Mouse (Mus musculus) B cell, adult 2 months (primary cell): Measurements from ENCODE around the gene Zfp978.
"Not testable (repeated sequence)": the region's sequence is repeated elsewhere in the genome, so short reads cannot be mapped to it uniquely, and the experiment has no call there.

Experiments
- DNase-seq, 2 experiments: peaks; one replicate each; pipeline ENCODE4 v3.0.0; 2022

Zfp978 gene

DNA sequence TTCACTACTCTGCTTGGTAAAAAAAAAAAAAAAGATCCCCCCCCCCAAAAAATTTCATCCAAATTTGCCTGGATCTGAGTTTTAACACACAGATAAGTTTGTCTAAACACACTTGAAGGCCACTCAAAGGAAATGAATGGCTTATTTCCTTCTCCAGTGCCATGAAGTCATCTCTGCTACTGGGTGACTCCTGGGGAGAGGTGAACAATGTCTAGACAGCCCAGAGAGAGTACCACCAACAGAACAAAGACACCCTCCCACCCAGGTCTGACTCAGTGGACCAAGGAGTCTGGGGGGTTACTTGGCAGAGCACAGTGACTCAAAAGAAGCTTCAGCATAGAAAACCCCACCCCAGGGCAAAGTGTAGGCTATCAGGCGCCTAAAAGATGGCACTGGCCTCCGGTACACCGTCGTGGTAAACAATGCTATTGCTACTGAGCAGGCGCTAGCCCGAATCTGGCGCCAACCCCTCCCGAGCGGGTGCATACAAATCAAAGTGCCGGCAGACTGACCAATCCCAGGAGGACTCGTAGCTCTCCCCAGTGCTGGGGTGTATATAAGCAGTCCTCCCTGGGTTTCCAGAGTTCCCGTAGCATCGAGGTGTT lies 9.6 kb upstream of the Zfp978 start:
- not testable (repeated sequence) for DNase-seq

DNA sequence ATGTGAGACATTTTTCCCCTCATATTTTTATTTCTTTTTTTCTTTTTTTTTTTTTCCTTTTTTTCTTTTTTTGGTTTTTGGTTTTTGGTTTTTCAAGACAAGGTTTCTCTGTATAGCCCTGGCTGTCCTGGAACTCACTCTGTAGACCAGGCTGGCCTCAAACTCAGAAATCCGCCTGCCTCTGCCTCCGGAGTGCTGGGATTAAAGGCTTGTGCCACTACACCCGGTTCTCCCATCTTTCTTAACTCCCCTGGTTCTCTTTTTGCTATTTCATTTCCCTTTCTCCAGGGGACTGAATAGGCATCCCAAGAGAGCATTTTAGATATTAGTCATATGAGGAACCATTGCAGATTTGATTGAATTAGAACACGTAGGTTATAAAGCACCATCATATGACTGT lies 7.5 kb upstream of the Zfp978 start:
- DNase-seq = not testable (repeated sequence)

DNA sequence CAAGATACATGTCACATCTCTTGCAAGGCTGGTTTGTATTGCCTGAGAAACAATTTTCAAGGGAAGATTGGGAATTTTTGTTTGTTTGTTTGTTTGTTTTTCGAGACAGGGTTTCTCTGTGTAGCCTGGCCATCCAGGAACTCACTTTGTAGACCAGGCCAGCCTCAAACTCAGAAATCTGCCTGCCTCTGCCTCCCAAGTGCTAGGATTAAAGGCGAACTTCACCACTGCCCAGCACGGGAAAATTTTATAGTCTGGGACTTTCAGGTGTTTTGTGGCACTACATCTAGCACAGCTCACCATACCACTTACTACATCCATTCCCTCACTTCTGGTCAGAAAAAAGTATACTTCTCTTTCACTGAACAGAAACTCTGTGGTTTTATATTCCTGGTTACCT lies 5.1 kb upstream of the Zfp978 start:
- not testable (repeated sequence) for DNase-seq

DNA sequence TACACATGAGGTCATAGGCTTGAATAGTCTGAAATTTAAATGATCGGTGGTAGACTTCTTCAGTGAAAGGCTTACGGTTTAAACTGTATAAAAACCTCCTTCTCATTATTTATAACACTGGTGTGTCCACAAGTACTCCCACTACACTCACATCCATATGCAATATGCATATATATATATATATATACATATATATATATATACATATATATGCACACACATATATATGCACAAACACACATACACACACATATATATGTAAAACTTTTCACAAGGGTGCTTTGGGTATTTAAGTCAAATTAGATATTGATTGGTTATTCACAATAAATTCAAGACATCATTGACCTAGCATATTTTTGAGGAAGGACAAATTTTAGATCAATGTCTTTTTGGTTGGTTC lies 3.9 kb upstream of the Zfp978 start:
- not testable (repeated sequence) for DNase-seq

DNA sequence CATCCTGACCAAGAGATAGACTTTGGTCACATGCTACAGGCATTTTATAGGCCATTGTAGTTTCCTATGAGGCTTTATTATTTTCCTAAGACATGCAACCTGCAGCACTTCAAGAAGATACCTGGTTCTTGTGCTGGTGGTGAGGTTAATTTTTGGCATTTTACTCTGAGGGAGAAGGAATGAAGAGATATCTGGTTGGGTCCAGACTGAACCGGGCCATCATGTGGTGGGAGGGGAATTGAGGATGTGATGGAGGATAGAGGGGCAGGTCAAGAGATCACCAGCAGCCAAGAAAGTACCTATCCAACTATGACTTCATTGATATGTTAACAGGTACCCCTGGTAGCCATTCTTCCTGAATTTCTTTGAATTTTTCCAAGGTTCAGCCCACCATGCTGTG lies 769 bp downstream of the Zfp978 start:
- not testable (repeated sequence) for DNase-seq

DNA sequence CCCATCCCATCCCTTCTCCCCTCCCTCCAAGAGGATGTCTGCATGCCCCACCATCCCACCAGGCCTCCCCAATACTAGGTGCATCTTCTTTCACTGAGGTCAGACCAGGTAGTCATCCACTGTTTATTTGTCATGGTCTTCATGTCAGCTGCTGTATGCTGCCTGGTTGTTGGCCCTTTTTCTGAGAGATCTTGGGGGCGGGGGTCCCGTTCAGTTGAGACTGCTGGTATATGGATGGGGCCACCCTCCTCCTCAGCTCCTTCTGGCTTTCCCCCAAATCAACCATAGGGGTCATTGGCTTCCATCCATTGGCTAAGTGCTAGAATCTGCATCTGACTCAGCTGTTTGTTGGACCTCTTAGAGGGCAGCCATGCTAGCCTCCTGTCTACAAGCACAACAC lies 8.5 kb downstream of the Zfp978 start:
- not testable (repeated sequence) for DNase-seq

DNA sequence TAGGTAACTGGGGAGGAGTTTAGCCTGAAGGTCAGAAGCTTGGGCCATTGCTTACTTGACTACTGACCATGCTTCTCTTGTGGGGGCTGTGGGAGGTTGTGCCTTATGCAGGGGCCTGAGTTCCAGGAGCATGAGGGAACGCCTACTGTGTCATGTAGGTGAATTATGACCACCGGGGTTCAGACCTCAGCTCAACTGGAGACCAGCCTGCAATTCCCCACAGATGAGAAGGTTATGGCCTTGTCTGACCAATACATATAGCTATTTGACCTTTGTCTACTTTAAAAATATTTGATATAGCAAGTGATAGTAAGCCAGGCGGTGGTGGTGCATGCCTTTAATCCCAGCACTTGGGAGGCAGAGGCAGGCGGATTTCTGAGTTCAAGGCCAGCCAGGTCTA lies 22.1 kb downstream of the Zfp978 start:
- DNase-seq = not testable (repeated sequence)

DNA sequence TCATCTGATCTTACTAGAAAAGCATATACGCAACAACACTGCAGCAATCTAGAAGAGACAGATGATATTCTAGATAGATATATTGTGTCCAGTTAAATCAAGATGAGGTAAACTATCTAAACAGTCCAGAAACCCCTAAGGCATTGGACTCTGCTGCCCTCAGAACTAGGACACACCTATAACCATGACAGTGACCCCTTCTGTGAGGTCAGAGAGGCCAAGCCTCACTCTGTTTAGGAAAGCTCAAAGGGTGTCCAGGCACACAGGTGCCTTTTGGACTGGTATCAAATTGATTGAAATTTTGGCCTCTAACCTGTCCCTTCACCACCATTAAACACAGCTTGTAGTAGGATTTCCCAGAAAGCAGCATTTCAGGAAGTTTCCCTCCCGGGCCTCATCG lies 36.1 kb downstream of the Zfp978 start:
- not testable (repeated sequence) for DNase-seq

DNA sequence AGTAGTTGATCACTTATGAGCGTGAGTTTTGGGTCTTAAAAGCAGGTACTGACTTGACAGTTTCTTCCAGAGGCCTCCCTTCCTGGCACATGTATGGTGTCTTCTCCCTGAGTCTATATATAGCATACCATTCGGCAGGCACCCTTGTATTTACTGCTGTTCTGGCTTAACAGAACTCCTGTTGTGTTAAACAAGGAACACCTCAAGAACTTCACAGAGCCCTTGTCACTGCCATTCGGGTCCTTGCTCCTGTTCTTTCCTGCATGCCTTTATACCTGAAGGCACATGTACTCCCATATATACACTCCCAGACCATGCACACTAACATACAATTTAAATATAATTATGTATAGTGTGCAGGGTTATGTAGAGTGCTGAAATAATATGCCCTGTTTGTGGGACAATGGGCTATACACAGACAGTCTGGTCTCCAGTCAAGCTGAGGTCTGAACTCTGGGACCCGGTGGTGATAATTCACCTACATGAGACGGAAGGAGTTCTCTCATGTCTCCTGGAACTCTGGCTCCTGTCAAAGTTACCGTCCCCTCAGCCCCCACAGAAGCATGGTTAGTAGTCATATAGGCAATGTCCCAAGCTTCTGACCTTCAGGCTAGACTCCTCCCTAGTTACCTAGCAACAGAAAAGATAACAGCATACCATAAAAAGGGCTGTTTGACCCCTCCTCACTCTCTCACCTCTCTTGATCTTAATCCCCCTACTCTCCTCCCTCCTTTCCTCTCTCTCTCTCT lies 37.0 kb downstream of the Zfp978 start:
- not testable (repeated sequence) for DNase-seq

DNA sequence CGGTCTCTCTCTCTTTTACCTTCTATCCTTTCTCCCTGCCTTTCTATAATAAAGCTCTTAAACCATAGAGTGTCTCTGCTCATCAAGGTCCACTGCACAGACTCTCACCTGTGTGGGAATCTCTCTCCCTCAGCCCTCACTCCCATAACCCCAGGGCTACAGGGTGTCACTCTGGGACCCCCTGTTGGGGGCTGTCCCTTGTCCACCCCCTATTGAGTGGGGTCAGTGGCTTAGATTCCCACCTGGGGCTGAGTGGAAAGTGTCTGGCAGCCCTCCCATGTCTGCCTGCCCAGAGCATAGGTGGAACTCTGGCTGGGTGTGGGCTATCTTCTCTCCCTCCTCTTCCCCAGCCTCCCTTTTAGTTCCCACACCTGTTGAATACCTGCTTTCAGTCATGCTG lies 37.6 kb downstream of the Zfp978 start:
- not testable (repeated sequence) for DNase-seq

DNA sequence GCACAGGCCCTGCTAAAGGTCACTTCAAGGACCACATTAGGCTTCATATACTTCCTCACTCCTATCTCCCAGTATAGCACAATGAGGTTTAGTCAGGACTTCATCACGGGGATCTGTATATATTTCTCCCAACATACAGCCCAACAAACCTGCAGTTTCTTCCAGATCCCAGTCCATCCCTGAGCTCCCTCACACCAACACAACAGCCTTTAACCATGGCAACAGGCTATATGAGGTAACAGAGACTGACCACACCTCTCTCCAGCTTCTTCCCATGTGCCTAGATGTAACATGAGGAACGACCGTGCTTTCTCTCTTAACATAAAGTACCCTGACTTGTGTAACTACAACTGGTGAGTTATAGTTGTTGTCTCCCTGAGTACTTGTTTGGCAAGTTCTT lies 38.4 kb downstream of the Zfp978 start:
- DNase-seq = not testable (repeated sequence)

DNA sequence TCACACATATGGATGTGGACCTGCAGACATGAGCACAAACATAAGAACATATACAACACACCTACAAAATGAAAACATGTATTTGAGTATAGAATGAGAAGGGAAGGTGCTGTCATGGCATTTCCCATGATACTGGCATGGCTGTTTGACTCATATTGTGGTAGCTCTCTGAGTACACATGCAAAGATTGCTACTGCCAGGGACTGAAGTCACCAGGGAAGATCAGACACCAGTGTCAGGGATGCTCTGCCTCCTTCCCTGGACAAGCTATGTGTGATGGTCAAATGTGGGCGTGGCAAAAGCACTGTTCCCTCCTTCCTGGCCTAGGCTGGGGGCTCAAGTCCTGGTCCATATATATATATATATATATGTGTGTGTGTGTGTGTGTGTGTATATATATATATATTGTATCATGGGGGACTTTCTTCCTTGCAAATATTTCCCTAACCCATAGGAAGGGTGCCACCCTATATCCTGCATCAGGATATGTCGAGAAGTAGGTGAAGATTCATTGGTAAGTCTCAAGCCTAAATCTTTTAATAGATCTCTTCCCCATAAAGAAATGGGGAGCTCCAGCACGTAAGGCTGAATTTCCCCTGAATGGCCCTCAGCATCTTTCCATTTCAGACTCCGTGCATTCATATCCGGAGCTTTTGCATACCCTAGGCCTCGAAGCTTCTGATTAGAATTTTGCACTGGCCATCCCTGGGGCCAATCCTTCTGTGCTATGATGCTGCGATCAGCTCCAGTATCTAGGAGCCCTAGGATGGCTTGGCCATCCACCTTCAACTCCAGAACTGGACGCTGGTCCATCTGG lies 39.1 kb downstream of the Zfp978 start:
- not testable (repeated sequence) for DNase-seq

DNA sequence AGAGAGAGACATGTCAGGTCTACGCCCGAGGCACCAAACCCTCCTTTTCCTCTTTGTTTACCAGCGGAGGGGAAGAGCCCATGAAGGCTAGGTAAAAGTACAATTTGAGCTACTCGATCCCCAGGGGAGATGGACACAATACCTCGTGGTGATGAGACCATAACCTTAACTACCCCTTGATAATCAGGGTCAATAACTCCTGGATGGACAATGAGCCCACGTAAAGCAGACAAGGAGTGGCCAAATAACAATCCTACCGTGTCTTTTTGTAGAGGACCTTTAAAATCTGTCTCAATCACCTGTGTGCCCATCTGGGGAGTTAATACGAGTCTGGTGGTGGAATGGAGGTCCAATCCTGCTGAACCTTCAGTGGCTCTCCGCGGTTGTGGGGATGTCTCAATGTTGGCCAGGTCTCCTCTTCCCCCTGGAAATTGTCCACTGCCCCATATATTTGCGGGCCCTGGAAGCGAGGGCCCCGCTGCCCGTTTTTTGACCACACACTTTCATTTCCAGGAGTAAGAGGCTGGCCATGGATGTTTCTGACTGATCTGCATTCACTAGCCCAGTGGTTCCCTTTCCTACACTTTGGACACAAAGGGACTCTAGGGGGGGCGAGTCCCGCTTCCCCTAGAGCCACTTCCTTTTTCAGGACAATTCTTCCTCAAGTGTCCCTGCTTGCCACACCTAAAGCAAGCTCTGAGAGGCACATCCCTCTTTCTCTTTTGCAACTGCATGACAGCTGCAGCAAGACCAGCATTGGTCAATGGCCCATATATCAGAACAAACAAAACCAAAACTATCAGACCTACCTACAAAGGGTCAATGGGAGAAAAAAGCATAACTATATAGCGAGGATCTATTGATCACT lies 40.0 kb downstream of the Zfp978 start:
- DNase-seq = not testable (repeated sequence)

DNA sequence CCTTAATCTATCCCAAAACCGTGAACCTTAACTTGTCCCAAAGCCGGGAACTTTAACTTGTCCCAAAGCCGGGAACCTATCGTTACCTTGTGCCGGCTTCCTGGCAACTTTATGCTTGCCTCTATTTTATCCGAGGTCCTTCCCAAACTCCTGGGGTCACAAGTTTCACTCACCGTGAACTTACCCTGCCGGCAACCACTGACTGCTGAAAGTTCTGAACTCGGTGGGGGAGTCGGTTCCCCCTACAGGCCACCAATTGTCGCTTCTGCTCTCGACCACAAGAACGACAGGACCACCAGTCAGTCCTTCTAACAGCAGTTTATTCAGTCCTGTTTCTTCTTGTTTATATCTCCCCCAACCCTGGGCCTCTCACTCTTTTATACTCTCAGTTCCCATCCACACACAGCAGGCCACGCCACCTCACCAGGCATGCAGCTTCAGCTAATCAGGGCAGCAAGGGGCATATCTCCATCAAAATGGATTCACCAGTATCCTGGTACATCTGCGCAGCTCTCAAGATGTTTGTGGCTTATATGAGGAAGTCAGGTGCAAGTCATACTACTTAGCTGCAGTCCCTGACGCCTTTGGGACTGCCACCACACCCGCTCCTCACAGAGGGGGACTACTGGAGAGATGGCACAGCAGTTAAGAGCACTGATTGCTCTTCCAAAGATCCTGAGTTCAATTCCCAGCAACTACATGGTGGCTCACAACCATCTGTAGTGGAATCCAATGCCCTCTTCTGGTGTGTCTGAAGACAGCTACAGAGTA lies 40.8 kb downstream of the Zfp978 start:
- DNase-seq = not testable (repeated sequence)

DNA sequence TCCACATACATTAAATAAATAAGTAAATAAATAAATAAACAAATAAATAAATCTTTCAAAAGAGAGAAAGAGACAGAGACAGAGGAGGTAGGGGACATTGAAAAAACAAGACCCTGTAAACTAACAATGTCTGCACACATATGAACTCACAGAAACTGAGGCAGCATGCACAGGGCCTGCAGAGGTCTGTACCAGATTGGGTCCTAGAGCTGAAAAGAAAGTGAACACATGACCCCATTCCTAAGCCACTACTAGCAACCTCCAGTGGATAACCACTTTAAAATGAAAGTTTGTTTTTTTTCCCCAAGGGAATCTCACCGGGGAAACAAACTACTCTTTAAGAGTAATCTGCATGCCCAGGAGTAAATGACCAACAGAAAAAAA lies 41.4 kb downstream of the Zfp978 start:
- DNase-seq = not testable (repeated sequence)

DNA sequence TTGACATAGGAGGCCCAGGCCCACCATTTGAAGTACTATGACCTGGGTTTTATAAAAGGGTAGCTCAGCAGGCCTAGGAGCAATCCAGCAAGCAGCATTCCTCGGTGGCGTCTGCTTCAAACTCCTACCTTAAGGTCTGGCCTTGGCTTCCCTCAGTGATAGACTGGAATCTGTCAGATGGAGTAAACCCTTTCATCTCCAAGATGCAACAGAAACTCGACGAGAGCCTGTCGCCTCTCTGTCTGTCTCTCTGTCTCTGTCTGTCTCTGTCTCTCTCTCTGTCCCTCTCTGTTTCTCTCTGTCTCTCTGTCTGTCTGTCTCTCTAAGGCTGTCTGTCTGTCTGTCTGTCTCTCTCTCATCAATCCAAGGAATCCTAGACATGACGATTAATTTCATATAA lies 42.4 kb downstream of the Zfp978 start:
- not testable (repeated sequence) for DNase-seq

DNA sequence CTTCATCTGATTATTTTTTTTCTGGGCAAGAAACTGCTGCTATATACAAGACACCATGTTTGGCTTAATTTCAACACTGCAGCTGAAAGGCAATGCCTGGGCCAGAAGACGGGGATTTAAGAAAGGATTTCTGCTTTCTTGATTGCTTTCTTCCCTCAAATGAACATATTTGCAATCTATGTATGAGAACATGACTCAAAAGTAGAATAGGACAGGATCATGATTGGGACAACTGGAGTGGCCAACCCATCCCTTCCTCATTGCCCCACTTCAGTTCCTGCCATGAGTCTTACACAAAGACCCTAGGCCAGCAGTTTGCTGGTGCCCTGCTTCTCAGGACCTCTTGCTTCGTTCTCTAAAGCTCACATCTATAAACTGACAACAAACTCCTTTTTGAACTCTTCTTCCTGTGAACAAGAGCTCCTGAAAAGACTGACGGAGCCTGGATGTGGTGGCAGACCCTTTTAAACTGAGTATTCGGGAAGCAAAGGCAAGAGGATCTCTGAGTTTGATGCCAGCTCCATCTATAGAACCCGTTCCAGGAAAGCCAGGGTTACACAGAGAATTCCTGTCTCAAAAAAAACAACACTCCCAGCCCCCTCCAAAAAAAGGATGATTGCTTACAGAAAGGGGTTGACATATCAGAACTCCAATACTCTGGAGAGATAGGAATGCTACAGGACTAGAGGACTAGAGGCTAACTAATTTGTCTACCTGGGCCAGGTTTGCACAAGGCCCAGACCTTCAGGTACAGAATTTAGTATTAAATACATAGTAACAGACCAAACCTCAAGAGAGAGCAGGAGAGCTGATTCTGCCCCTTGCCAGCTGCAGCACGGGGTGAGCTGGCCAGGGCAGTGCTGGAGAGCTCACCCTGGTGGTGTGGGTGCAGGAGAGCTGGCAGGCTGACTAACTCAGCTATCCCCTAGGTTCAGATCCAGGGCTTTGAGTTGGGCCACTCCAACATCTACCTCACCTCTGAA lies 43.1 kb downstream of the Zfp978 start:
- not testable (repeated sequence) for DNase-seq

DNA sequence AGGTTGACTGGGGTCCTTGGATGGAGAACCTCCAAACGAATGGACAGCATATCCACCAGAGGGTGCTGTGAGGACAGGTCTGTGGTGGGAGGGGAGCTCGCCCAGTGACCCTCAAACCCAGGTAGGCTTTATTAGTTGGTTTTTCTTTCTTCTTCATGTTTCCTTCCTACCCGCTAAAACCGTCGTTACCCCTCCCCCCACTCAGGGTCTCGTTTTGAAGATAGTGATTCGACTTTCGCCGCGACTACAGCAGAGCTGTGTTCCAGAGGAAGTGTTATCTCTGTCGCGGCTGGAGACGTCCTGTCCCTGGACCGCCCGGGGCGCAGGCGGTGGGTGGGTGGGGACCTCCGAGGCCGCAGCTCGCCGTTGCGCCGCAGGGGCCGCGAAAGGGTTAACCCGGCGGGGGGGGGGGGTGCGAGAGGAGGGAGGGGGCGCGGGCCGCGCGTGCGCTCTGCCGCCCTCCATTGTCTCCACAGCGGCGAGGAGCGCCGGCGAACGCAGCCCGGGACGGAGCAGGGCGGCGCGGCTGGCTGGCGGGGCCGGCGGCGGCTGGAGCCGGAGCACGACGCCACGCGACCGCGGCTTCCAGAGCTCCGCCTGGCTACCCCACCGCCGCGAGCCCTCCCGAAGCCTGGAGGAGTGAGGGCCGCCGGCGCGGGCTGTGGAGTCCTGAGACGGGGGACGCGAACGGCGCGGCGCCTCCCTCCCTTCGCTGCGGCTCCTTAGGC lies 45.8 kb downstream of the Zfp978 start:
- DNase-seq = no peak

DNA sequence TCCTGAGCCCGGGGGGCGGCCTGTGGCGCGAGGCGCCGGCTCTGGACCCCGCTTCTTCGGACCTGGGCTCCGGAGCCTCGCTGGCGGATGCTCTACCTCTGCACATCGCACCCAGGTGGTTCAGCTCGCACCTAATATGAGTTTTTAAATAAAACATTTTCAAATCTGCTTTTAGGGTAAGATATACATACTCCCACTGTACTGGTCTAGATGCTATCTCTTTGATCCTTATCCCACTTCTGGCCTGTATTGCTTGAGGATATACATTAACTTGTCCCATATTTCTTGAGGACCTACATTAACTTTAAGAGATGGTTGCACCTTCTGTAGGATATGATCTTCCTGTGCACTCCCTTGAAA lies 46.3 kb downstream of the Zfp978 start:
- DNase-seq = no peak

DNA sequence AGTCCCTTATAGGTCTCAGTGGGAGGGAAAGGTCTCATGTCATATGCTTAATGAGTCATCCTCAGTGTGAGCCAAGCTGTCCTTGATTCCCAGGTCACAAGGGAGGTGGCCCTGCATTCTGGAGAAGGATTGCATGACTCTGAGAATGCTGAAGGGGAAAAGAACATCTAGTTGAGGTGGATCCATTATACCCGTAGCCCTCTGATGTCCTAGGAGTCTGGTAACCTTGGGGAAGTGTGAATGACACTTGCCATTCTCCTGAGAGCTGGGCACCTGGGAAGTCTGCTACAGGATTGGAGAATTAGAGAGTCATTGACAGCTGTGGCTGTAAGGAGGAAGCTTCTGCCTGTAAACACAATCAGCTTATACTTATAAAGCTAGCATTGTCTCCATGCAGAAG lies 55.3 kb downstream of the Zfp978 start:
- DNase-seq = not testable (repeated sequence)
